Mouse (Mus musculus) cerebellum, adult 11-12 months (tissue): ENCODE measurements at regions not wholly inside any gene's neighbourhood (a gene's known extent, or its start where the extent isn't known, plus 50 kb on each side); places are given as distances from the start of the nearest gene placed in this dataset.
A peak's percentile ranks its signal among the peaks of the same experiment; 100 is the strongest.

Source experiments
- DNase-seq: peaks from one replicate; pipeline ENCODE4 v3.0.0; 2022

GRCm38 (mm10) chr16:93533205-93533604, 70.7 kb downstream of the Setd4 start:
- DNase-seq = no peak

GRCm38 (mm10) chr16:93531937-93532336, 71.9 kb downstream of the Setd4 start:
- DNase-seq = no peak

- DNase-seq = no peak
Measured at GRCm38 (mm10) chr16:93522485-93522884, 81.4 kb downstream of the Setd4 start.

GRCm38 (mm10) chr16:93520481-93520880, 83.4 kb downstream of the Setd4 start:
- DNase-seq = no peak

GRCm38 (mm10) chr16:93518620-93519019, 85.2 kb downstream of the Setd4 start:
- DNase-seq = no peak

GRCm38 (mm10) chr16:93516793-93517192, 87.1 kb downstream of the Setd4 start:
- no peak for DNase-seq

GRCm38 (mm10) chr16:93515456-93515941, 88.4 kb downstream of the Setd4 start:
- peak; percentile 29 for DNase-seq

GRCm38 (mm10) chr16:93513616-93514041, 90.2 kb downstream of the Setd4 start:
- no peak for DNase-seq

- DNase-seq = no peak
Measured at GRCm38 (mm10) chr16:93511988-93512387, 91.9 kb downstream of the Setd4 start.

- DNase-seq = no peak
Measured at GRCm38 (mm10) chr16:93511517-93511916, 92.3 kb downstream of the Setd4 start.

- no peak for DNase-seq
Measured at GRCm38 (mm10) chr16:93498800-93499199, 105.1 kb downstream of the Setd4 start.

- DNase-seq = no peak
Measured at GRCm38 (mm10) chr16:93493337-93494002, 110.4 kb downstream of the Setd4 start.

GRCm38 (mm10) chr16:93486646-93487550, 117.0 kb downstream of the Setd4 start:
- no peak for DNase-seq

- no peak for DNase-seq
Measured at GRCm38 (mm10) chr16:93469957-93470356, 133.9 kb downstream of the Setd4 start.

- DNase-seq = no peak
Measured at GRCm38 (mm10) chr16:93465741-93466140, 138.1 kb downstream of the Setd4 start.

GRCm38 (mm10) chr16:93464898-93465297, 139.0 kb downstream of the Setd4 start:
- DNase-seq = no peak

GRCm38 (mm10) chr16:93463405-93463804, 140.5 kb downstream of the Setd4 start:
- no peak for DNase-seq

- no peak for DNase-seq
Measured at GRCm38 (mm10) chr16:93462286-93462610, 141.6 kb downstream of the Setd4 start.

GRCm38 (mm10) chr16:93461406-93462285, 142.2 kb downstream of the Setd4 start:
- no peak for DNase-seq

GRCm38 (mm10) chr16:93459497-93460240, 144.2 kb downstream of the Setd4 start:
- no peak for DNase-seq

GRCm38 (mm10) chr16:93458598-93459496, 145.0 kb downstream of the Setd4 start:
- DNase-seq = no peak
